Mouse (Mus musculus): Measurements from ENCODE around the gene Pitpnb. TPM values are rescaled to one million over a fixed set of nuclear protein-coding genes. Genes with fewer than 3 reads are reported as not detected.

Gene Pitpnb
- 54.1 TPM for polyA plus RNA-seq (2012; fragmentation: generic; extraction: Trizol)
- long read RNA-seq, experiment 1, partial matches to known transcripts: 4 of 121 reads
- long read RNA-seq, experiment 1, other reads (novel, unspliced or antisense): 117 of 121 reads
- long read RNA-seq, experiment 2, partial matches to known transcripts: 12 of 794 reads
- long read RNA-seq, experiment 2, other reads (novel, unspliced or antisense): 782 of 794 reads

- H3K4me3 ChIP-seq (ENCODE audit: insufficient read depth, poor library complexity, severe bottlenecking): peak within 1 kb of the TSS; percentile 90
- TF ChIP-seq CEBPB (IDR thresholded peaks at IDR 0.05; ENCODE audit: low read depth) (peak; percentile 61), USF1 (IDR thresholded peaks at IDR 0.05; ENCODE audit: low read depth) (no peak), MYOD1 (IDR thresholded peaks at IDR 0.05; ENCODE audit: control insufficient read depth, insufficient read length, low read depth) (no peak), MAX (IDR thresholded peaks at IDR 0.05) (peak; percentile 73), MYOG (IDR thresholded peaks at IDR 0.05; ENCODE audit: control insufficient read depth, extremely low read depth, insufficient read length) (no peak)
- H3K79me2 ChIP-seq (ENCODE audit: control insufficient read depth, insufficient read depth): peaks cover 51% of the 10 kb centered on the region
- peaks cover 22% of the 10 kb centered on the region for H3K36me3 ChIP-seq (ENCODE audit: control insufficient read depth, insufficient read depth)
- peaks cover 48% of the 10 kb centered on the region for H3K79me3 ChIP-seq (ENCODE audit: low read depth)
- H3K27me3 ChIP-seq (ENCODE audit: control insufficient read depth, insufficient read depth, insufficient read length): no peaks in the 10 kb centered on the region
- peak within 1 kb of the TSS; percentile 92 for H3ac ChIP-seq (ENCODE audit: control insufficient read depth, insufficient read length, low read depth)
These were observed at the start of gene Pitpnb for GRCm38 (mm10) chr5:111330417-111331098. Gene Pitpnb (plus strand): TSS chr5:111330763.

GRCm38 (mm10) chr5:111284420-111285175 is 46.0 kb upstream of the Pitpnb start:
- Histone ChIP-seq H3K4me3 (ENCODE audit: insufficient read depth, poor library complexity, severe bottlenecking) (no peak overlapping the region), H3K36me3 (ENCODE audit: control insufficient read depth, insufficient read depth) (no peaks in the 10 kb centered on the region), H3K79me3 (ENCODE audit: low read depth) (no peaks in the 10 kb centered on the region), H3K27me3 (ENCODE audit: control insufficient read depth, insufficient read depth, insufficient read length) (no peaks in the 10 kb centered on the region), H3K79me2 (ENCODE audit: control insufficient read depth, insufficient read depth) (no peaks in the 10 kb centered on the region), H3ac (ENCODE audit: control insufficient read depth, insufficient read length, low read depth) (no peak overlapping the region)
- TF ChIP-seq CEBPB (IDR thresholded peaks at IDR 0.05; ENCODE audit: low read depth): no peak
- TF ChIP-seq MAX (IDR thresholded peaks at IDR 0.05): no peak
- no peak for TF ChIP-seq USF1 (IDR thresholded peaks at IDR 0.05; ENCODE audit: low read depth)
- TF ChIP-seq CTCF (IDR thresholded peaks at IDR 0.05; ENCODE audit: control insufficient read depth, insufficient read depth, insufficient read length): no peak
- TF ChIP-seq MYOG (IDR thresholded peaks at IDR 0.05; ENCODE audit: control insufficient read depth, extremely low read depth, insufficient read length): no peak
- no peak for TF ChIP-seq FOSL1 (IDR thresholded peaks at IDR 0.05; ENCODE audit: insufficient read depth, low read length, poor library complexity, severe bottlenecking)
- no peak for TF ChIP-seq MYOD1 (IDR thresholded peaks at IDR 0.05; ENCODE audit: control insufficient read depth, insufficient read length, low read depth)

- no peak overlapping the region for H3K4me3 ChIP-seq (ENCODE audit: insufficient read depth, poor library complexity, severe bottlenecking)
- H3K79me3 ChIP-seq (ENCODE audit: low read depth): no peaks in the 10 kb centered on the region
- no peaks in the 10 kb centered on the region for H3K36me3 ChIP-seq (ENCODE audit: control insufficient read depth, insufficient read depth)
- H3K27me3 ChIP-seq (ENCODE audit: control insufficient read depth, insufficient read depth, insufficient read length): peaks cover 7% of the 10 kb centered on the region
- TF ChIP-seq FOSL1 (IDR thresholded peaks at IDR 0.05; ENCODE audit: insufficient read depth, low read length, poor library complexity, severe bottlenecking) (no peak), MYOD1 (IDR thresholded peaks at IDR 0.05; ENCODE audit: control insufficient read depth, insufficient read length, low read depth) (no peak), CTCF (IDR thresholded peaks at IDR 0.05; ENCODE audit: control insufficient read depth, insufficient read depth, insufficient read length) (no peak), CEBPB (IDR thresholded peaks at IDR 0.05; ENCODE audit: low read depth) (no peak), USF1 (IDR thresholded peaks at IDR 0.05; ENCODE audit: low read depth) (no peak), MAX (IDR thresholded peaks at IDR 0.05) (no peak), MYOG (IDR thresholded peaks at IDR 0.05; ENCODE audit: control insufficient read depth, extremely low read depth, insufficient read length) (no peak)
- H3K79me2 ChIP-seq (ENCODE audit: control insufficient read depth, insufficient read depth): no peaks in the 10 kb centered on the region
- H3ac ChIP-seq (ENCODE audit: control insufficient read depth, insufficient read length, low read depth): no peak overlapping the region
These were observed 43.0 kb upstream of the Pitpnb start for GRCm38 (mm10) chr5:111287571-111287970.

GRCm38 (mm10) chr5:111288486-111288885 is 42.1 kb upstream of the Pitpnb start:
- TF ChIP-seq FOSL1 (IDR thresholded peaks at IDR 0.05; ENCODE audit: insufficient read depth, low read length, poor library complexity, severe bottlenecking) (no peak), USF1 (IDR thresholded peaks at IDR 0.05; ENCODE audit: low read depth) (no peak), MAX (IDR thresholded peaks at IDR 0.05) (no peak), MYOG (IDR thresholded peaks at IDR 0.05; ENCODE audit: control insufficient read depth, extremely low read depth, insufficient read length) (no peak), CEBPB (IDR thresholded peaks at IDR 0.05; ENCODE audit: low read depth) (no peak), MYOD1 (IDR thresholded peaks at IDR 0.05; ENCODE audit: control insufficient read depth, insufficient read length, low read depth) (no peak)
- Histone ChIP-seq H3K4me3 (ENCODE audit: insufficient read depth, poor library complexity, severe bottlenecking) (no peak overlapping the region), H3K27me3 (ENCODE audit: control insufficient read depth, insufficient read depth, insufficient read length) (peaks cover 11% of the 10 kb centered on the region), H3K36me3 (ENCODE audit: control insufficient read depth, insufficient read depth) (no peaks in the 10 kb centered on the region), H3K79me2 (ENCODE audit: control insufficient read depth, insufficient read depth) (no peaks in the 10 kb centered on the region), H3ac (ENCODE audit: control insufficient read depth, insufficient read length, low read depth) (no peak overlapping the region), H3K79me3 (ENCODE audit: low read depth) (no peaks in the 10 kb centered on the region)

- no peaks in the 10 kb centered on the region for H3K79me3 ChIP-seq (ENCODE audit: low read depth)
These were observed 40.5 kb upstream of the Pitpnb start for GRCm38 (mm10) chr5:111290071-111290470.

More at GRCm38 (mm10) chr5:111290071-111290470, 40.5 kb upstream of the Pitpnb start:
- Histone ChIP-seq H3K4me3 (ENCODE audit: insufficient read depth, poor library complexity, severe bottlenecking) (no peak overlapping the region), H3K36me3 (ENCODE audit: control insufficient read depth, insufficient read depth) (no peaks in the 10 kb centered on the region), H3ac (ENCODE audit: control insufficient read depth, insufficient read length, low read depth) (no peak overlapping the region), H3K27me3 (ENCODE audit: control insufficient read depth, insufficient read depth, insufficient read length) (peaks cover 14% of the 10 kb centered on the region), H3K79me2 (ENCODE audit: control insufficient read depth, insufficient read depth) (no peaks in the 10 kb centered on the region)
- TF ChIP-seq FOSL1 (IDR thresholded peaks at IDR 0.05; ENCODE audit: insufficient read depth, low read length, poor library complexity, severe bottlenecking) (no peak), MAX (IDR thresholded peaks at IDR 0.05) (no peak), MYOG (IDR thresholded peaks at IDR 0.05; ENCODE audit: control insufficient read depth, extremely low read depth, insufficient read length) (no peak), CTCF (IDR thresholded peaks at IDR 0.05; ENCODE audit: control insufficient read depth, insufficient read depth, insufficient read length) (no peak), MYOD1 (IDR thresholded peaks at IDR 0.05; ENCODE audit: control insufficient read depth, insufficient read length, low read depth) (no peak), USF1 (IDR thresholded peaks at IDR 0.05; ENCODE audit: low read depth) (no peak), CEBPB (IDR thresholded peaks at IDR 0.05; ENCODE audit: low read depth) (no peak)
